Mouse (Mus musculus): ENCODE data around the gene Cc2d2b.

The Cc2d2b gene

DNA sequence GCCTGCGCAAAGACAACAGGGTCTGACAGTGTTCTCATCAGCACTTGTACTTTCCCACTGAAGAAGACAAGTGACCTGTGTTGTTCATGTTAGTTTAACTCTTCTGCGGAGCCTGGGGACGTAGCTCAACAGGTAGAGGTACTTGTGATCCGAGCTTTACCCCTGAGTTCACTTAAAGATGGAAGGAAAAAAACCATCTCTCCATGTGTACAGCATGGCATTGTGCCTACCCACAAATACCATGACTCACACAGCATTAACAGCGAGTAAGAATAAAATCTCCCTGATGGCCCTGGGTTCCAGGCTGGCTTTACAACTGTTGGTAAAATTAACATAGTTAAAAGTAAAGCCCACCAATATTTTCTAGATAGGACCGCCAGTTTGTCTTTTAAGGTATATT is 85.9 kb downstream of the Cc2d2b start:
- no peak for DNase-seq (ENCODE audit: low read depth, low spot score)

DNA sequence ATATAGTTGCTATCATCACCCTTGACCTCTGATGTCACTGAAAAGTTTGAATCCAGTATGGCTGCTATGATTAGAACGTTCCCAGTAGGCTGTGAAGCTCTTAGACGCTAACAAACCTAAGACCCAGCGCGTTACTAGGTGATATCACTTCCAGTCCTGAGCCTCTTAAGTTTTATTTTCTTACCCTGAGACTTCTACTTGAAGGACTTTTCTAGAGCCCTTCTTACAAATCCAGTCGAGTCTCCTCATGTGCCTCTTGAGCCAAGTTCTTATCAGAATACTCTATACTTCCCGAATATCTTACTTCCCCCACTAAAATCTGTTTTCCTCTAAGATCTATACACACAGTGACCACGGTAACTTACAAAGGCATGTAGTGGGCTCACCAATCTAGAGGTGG is 89.7 kb downstream of the Cc2d2b start:
- DNase-seq (ENCODE audit: low read depth, low spot score) = no peak

DNA sequence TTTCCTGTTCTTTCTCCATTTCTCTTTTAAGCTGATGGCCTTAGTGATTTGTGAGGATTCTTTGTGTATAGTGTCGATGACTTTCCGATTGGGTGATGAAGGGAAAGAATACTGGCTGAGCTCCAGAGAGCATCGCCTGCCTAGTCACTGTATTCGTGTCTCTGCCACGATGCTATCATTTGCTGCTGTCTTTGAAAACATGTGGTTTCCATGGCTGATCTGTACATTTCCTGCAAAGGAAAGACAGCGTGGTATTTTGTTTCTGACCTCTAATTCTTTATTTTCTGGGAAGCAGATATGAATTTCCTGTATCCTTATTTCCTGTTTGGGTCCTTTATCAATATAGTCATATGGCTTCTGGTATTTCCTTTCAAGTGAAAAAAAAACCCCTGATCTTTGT is 91.8 kb downstream of the Cc2d2b start:
- no peak for DNase-seq (ENCODE audit: low read depth, low spot score)

DNA sequence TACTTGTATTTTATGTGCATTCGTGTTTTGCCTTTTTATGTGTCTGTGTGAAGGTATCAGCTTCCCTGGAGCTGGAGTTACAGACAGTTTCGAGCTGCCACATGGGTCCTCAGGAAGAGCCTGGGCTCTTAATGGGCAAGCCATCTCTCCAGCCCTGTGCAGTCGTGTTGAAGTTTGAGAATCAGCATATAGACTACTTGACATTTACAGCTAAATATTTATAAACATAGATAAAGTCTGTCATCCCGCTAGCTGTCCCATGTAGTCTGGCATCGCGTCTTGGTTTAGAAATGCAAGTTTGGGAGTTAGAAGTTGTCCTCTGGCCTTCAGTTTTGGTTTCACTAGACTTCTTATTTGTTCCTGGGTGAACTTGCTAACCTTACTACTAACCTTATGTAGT is 92.5 kb downstream of the Cc2d2b start:
- no peak for DNase-seq (ENCODE audit: low read depth, low spot score)

DNA sequence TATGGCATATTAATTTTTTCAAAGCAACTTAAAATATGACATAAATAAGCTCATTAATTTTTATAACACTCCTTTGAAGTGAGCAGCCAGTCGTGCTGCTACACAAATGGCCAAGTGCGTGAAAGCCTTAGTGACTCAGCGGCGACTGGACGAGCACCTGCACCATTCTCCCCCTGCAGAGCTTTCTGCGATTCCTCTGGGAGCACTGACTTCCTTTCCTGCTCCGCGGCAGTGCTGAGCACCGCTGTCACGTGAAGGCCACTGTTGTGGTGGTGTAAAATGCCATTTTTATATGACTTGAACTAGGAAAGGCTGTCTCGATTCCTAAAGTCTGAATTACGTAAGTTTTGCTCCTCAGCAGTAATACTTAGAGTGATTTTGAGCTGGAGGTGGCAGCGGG is 93.0 kb downstream of the Cc2d2b start:
- no peak for DNase-seq (ENCODE audit: low read depth, low spot score)

DNA sequence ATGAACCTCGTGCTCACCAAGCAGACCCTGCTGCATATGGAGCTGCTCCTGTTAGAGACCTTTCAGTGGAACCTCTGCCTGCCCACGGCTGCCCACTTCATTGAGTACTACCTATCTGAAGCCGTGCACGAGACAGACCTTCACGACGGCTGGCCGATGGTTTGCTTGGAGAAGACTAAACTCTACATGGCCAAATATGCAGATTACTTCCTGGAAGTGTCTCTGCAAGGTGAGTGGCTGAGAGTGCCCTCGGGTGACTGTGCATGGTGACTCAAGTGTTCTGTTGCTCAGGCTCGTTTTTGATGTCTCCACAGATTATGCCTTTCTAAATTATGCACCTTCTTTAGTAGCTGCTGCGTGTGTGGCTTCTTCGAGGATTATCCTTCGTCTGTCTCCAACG is 96.2 kb downstream of the Cc2d2b start:
- no peak for DNase-seq (ENCODE audit: low read depth, low spot score)

DNA sequence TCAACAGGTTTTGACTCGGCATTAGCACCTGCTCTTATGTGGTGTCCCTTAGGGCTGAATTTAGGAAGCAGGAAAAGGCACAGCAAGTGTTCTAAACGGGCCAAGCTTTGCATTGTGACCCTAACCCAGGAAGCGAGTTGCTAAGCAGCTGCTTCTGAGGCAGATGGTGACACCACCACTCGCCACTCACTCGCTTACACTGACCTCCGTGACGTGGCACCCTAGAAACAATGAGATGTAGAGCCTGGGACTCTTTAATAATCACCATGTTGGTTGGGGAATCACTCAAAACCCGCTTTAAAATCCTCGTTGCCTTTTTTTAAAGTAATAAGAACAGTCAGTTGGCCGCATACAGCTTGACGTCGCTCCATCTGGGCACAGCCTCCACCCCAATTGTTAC is 100.8 kb downstream of the Cc2d2b start:
- no peak for DNase-seq (ENCODE audit: low read depth, low spot score)

DNA sequence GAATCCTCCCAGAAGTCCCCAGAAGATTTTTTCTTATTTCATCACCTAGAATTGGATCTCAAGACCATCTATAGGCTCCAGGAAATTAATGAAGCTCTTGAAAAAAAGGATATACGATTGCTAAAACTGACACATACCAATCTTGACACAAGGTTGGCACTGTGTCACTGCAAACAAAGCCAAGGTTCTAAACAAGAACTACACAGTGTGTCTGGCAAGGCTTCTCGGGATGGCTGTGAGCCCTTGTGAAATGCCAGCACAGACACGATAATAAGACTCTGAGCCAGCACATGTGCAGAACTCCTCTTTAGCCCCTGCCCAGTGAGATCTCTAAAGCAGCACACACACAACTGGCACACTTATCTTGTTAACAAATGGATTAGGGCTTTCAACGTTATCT is 111.0 kb downstream of the Cc2d2b start:
- DNase-seq (ENCODE audit: low read depth, low spot score) = no peak

DNA sequence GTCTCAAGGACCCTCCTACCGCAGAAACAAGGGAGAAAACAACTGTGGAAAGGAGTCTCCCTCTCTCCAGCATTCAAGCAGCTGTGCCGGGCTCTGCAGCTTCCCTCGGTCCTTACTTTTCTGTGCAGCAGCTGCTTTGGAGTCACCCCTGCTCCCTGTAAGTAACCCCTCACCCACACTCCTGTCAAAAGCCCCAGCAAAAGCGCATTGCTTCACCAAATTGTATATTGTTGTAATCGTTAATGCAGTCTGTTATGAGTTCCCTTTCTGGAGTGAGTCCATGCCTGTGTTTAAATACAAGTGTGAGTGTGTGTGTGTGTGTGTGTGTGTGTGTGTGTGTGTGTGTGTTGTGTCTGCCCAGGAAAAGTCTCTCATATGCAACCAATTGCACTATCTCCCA is 119.7 kb downstream of the Cc2d2b start:
- DNase-seq (ENCODE audit: low read depth, low spot score) = no peak

DNA sequence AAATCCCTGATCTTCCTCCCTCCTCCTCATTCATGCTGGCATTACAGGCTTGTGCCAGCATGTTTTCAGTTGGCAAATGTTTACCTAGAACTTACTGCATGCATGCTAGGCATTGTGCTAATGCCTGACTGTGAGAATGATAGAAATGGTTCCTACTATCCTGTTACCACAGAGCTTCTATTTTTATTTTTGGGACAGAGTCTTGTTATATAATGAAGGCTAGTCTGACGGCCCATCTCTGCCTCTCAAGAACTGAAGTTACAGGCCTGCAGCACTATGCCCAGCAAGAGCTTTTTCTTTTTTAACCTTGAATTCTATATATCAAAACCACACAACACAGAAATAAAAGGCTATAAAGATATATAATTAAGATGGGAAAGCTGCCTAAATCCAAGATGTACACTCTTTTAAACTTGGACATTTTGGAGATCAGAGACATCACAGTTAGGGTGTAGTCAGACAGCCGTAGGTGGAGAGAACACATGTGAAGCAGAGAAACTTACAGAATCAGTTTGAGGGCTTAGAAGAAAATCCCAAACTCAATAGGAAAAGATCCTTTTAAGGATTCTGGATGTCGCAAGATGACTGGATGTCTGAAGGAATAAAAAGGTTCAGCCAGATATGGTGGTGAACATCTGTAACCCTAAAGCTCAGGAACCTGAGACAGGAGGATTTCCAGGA is 121.0 kb downstream of the Cc2d2b start:
- DNase-seq (ENCODE audit: low read depth, low spot score) = no peak

DNA sequence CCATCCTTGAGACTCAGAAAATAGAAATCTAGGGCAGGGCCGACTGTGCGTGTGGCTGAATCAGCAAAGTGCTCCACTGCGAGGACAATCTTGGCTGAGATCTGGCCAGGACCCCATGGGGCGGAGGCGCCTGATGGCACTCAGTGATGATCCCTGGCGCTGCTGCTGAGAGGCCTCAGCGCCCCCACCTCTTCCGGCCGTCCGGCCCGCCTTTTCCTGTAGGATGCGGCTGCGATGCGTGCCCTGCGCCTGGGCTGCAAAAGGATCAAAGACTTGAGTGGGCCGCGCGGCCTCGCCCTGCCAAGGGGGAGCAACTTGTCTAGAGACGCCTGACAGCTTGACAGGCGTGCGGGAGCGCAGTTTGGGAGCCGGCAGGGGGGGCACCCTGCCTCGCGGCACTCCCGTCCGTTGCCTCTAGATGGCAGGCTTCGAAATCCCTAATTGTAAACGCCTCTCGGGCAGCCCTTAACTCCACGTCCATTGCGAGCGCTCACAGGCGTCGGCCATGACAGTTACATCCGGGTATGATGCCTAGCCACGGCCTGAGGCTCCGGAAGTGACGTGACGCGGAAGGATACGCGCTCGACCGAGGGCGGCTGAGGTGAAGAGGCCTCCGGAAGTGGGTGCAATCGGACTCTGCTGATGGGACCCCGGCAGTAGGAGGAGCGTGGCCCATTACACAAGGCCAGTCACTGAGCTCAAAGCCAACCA is 124.6 kb downstream of the Cc2d2b start:
- peak; percentile 93 for DNase-seq (ENCODE audit: low read depth, low spot score)

Data from embryo, embryonic 11.5 days (tissue).